Comparison of ENCODE assay signal across 23 mouse cellular contexts in the genomic region with DNA sequence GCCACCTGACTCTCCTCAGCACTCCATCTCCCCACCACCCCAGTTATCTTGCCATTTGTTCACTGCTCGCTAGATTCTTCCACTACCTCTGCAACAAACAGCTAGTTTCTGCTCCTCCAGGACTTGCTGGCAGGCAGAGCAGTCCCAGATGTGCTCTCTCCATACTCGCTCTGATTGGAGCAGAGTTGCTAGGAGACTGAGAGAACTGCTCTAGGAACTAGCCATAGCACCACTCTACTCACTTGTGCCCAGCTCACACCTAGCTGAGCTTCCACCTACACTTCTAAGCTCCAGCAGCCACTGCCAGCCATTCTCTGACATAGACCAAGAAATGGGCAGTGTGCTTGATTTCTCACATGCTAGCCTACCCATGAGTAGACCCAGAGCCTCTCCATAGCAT.
DNase-seq lines count a peak whose midpoint lies in the region; ATAC-seq and TF ChIP-seq lines count a peak whose summit lies in the region.
"Had no signal": no experiment of that assay in that cellular context is flagged by ENCODE, and none has a peak within 500 bp of the region (broad histone marks: within the 10 kb centered on the region; RNA-seq: fewer than 3 reads in every experiment).

No protein-coding gene starts in this region.

- no peak for DNase-seq in embryonic facial prominence, embryonic 11.5 days (ENCODE audit: low spot score)
- DNase-seq in embryonic facial prominence, embryonic 10.5 days (ENCODE audit: low spot score): no peak
- no peak for DNase-seq in testis, postnatal 10 days (ENCODE audit: low spot score)
- no peak for DNase-seq in G1E (ENCODE audit: low spot score)
- peak; percentile 57 for DNase-seq in R1 (ENCODE audit: low read depth, low spot score)
- DNase-seq in frontal cortex, postnatal 25 days (ENCODE audit: low spot score in 2 of 2): no peak
- no peak for DNase-seq in right cerebral cortex, postnatal 36 days (ENCODE audit: low spot score in 2 of 2)
- DNase-seq: adrenal gland, adult 2 months; adrenal gland, adult 8-10 months; adrenal gland, postnatal 10 days; adrenal gland, postnatal 14 days; adrenal gland, postnatal 25 days; adrenal gland, postnatal 36 days; B cell, adult 2 months; cerebellum, adult 11 months; cerebellum, adult 11-12 months; cerebellum, adult 18-20 months; cerebellum, adult 2 months had no signal

- no peaks in the 10 kb centered on the region for H3K9me3 ChIP-seq in embryonic facial prominence, embryonic 11.5 days (replicated peaks; ENCODE audit: control insufficient read depth, low read length)
- no peaks in the 10 kb centered on the region for H3K9me3 ChIP-seq in embryonic facial prominence, embryonic 10.5 days
- H3K9me3 ChIP-seq in G1E (replicated peaks): no peaks in the 10 kb centered on the region

- no peak overlapping the region for H3K27ac ChIP-seq in embryonic facial prominence, embryonic 11.5 days (replicated peaks; ENCODE audit: low read depth, low read length)
- H3K27ac ChIP-seq in embryonic facial prominence, embryonic 10.5 days (replicated peaks): no peak overlapping the region
- H3K27ac ChIP-seq in testis, adult 2 months (ENCODE audit: control insufficient read depth, insufficient read depth, low read depth, low read length): no peak overlapping the region

- H3K9ac ChIP-seq in embryonic facial prominence, embryonic 11.5 days (replicated peaks; ENCODE audit: low read length): no peak overlapping the region

- peak; percentile 65; the same call in 1 of the 2 replicates for ATAC-seq in embryonic facial prominence, embryonic 11.5 days (replicated peaks; ENCODE audit: insufficient number of reproducible peaks, low FRiP score, low TSS enrichment, low read depth)
- peak; percentile 22; the same call in 1 of the 2 replicates for ATAC-seq in G1E (ENCODE audit: extremely low read depth, insufficient number of reproducible peaks, low FRiP score, poor library complexity, severe bottlenecking)
- ATAC-seq: activated CD4-positive, CD25-positive, alpha-beta regulatory T cell, adult 4 months; CD4-positive, CD25-positive, alpha-beta regulatory T cell, adult 4 months; Patski had no signal

- no peaks in the 10 kb centered on the region for H3K4me1 ChIP-seq in embryonic facial prominence, embryonic 11.5 days (ENCODE audit: control insufficient read depth, insufficient read depth, low read length)
- 0 out of 2 replicates have a peak, but pooled peaks cover 2% of the 10 kb centered on the region for H3K4me1 ChIP-seq in embryonic facial prominence, embryonic 10.5 days
- H3K4me1 ChIP-seq in testis, adult 2 months (ENCODE audit: control insufficient read depth, insufficient read depth, low read length): no peaks in the 10 kb centered on the region; the same call in 1 of the 2 replicates
- H3K4me1 ChIP-seq in G1E (ENCODE audit: insufficient read depth, low read depth, low read length): no peaks in the 10 kb centered on the region; the same call in 1 of the 2 replicates

- no peaks in the 10 kb centered on the region for H3K27me3 ChIP-seq in embryonic facial prominence, embryonic 11.5 days (ENCODE audit: control insufficient read depth, insufficient read depth, low read length)
- H3K27me3 ChIP-seq in embryonic facial prominence, embryonic 10.5 days (replicated peaks; ENCODE audit: low read depth, poor library complexity, severe bottlenecking): no peaks in the 10 kb centered on the region
- H3K27me3 ChIP-seq in testis, adult 2 months (ENCODE audit: control insufficient read depth, insufficient read depth, low read length): no peaks in the 10 kb centered on the region
- no peaks in the 10 kb centered on the region for H3K27me3 ChIP-seq in G1E (ENCODE audit: insufficient read depth, low read length)
- H3K27me3 ChIP-seq: CH12.LX, Patski had no signal

- H3K4me3 ChIP-seq in embryonic facial prominence, embryonic 11.5 days (ENCODE audit: low read depth, low read length): no peak overlapping the region
- no peak overlapping the region for H3K4me3 ChIP-seq in embryonic facial prominence, embryonic 10.5 days
- H3K4me3 ChIP-seq in testis, adult 2 months (ENCODE audit: control insufficient read depth, low read depth, low read length): peak overlapping the region; percentile 74
- no peak overlapping the region for H3K4me3 ChIP-seq in G1E (ENCODE audit: low read depth, low read length)

- WGBS in embryonic facial prominence, embryonic 11.5 days: 59% methylated on average over 2 of the region's 2 CpGs
- 78% methylated on average over 2 of the region's 2 CpGs for WGBS in embryonic facial prominence, embryonic 10.5 days

- H3K36me3 ChIP-seq in embryonic facial prominence, embryonic 11.5 days (replicated peaks; ENCODE audit: control insufficient read depth, insufficient read depth, low read depth, low read length): no peaks in the 10 kb centered on the region
- H3K36me3 ChIP-seq in embryonic facial prominence, embryonic 10.5 days (replicated peaks): no peaks in the 10 kb centered on the region
- no peaks in the 10 kb centered on the region for H3K36me3 ChIP-seq in testis, adult 2 months (ENCODE audit: control insufficient read depth, insufficient read depth, low read length)
- H3K36me3 ChIP-seq in G1E (replicated peaks): no peaks in the 10 kb centered on the region

- H3K4me2 ChIP-seq in embryonic facial prominence, embryonic 11.5 days (ENCODE audit: low read depth, low read length): no peak overlapping the region

- no peak for TF ChIP-seq POLR2A in testis, adult 2 months (IDR thresholded peaks at IDR 0.05; ENCODE audit: control insufficient read depth, low read depth, low read length)

- TF ChIP-seq CTCF in testis, adult 2 months (IDR thresholded peaks at IDR 0.05; ENCODE audit: control insufficient read depth, insufficient read depth, insufficient replicate concordance, low read depth, low read length): no peak
- no peak for TF ChIP-seq CTCF in G1E (IDR thresholded peaks at IDR 0.05; ENCODE audit: low read depth, low read length)
